Mouse (Mus musculus): ENCODE data around the gene Rack1.
A peak's percentile ranks its signal among the peaks of the same experiment; 100 is the strongest.
"Not testable (repeated sequence)": the region's sequence is repeated elsewhere in the genome, so short reads cannot be mapped to it uniquely, and the experiment has no call there.

Gene Rack1

DNA sequence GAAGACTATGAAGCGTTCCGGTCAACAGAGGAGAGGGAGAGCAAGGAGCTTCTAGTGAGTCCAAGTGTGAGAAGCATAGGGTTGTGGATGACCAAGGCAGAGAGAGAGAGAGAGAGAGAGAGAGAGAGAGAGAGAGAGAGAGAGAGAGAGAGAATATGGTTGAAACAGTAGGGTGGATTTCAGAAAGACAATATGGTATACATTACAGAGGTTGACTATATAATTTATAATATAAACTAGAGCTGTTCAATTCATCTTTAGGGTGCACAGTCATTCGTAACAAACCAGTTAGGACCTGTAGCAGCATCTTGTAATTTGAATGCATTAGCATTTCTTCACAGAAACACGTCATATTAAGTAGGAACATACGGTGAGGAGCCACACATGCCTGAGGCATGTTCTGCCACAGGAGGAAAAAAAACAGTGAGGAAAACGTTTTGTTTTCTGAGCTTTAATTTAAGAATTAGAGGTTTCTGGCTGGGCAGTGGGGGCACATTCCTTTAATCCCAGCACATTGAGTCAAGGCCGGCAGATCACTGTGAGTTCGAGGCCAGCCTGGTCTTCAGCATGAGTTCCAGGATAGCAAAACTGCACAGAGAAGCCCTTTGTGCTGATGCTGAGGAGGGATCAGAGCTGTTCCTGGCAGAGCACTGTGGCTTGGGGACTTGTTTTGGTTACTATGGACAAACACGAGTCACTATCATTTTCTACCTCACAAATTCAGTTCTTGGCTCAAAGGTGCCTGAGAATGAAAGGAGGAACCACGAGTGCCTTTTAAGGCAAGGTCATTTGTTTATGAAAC, 38.9 kb downstream of the Rack1 start:
- DNase-seq (ENCODE audit: low spot score in 2 of 2): no peak

DNA sequence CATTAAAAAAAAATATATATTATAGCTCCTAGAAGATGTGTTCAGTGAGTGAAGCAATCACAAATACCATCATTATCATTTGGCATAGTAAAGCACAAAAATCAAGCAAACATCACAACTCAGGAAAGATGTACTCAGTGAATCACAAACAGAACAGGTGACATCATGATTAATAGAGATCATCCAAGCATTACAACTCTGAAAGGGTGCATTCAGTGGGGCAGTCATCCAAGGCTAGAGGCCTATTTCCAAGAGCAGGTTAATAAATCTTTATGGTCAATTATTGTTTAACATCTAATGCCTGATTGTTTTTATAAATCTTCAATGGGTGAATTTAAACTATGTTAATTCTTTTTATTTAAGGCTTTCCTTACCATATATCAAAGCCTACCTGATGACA, 40.7 kb downstream of the Rack1 start:
- no peak for DNase-seq (ENCODE audit: low spot score in 2 of 2)

GRCm38 (mm10) chr11:48841213-48841612, 41.1 kb downstream of the Rack1 start:
- DNase-seq (ENCODE audit: low spot score in 2 of 2): no peak

- DNase-seq (ENCODE audit: low spot score in 2 of 2): no peak
Measured at GRCm38 (mm10) chr11:48842378-48842792, 42.3 kb downstream of the Rack1 start.

DNA sequence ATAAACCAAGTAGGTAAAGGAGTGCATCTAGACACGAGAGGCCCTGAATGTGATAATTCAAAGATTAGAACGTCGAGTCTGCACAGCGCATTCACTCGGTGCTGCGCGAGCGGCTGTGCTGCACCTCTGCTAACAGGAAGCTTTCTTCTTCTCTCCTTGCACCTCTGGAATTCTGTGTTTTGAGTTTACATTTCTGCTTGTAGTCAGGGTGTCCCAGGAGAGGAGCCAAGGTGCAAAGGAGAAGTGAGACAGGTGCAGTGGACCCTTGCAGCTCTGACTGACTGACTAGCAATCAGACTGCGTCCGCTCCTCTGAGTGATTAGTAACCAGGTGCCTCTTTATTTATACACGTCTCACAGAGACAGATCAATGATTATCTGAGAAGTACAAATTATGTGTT, 43.1 kb downstream of the Rack1 start:
- DNase-seq (ENCODE audit: low spot score in 2 of 2): no peak

DNA sequence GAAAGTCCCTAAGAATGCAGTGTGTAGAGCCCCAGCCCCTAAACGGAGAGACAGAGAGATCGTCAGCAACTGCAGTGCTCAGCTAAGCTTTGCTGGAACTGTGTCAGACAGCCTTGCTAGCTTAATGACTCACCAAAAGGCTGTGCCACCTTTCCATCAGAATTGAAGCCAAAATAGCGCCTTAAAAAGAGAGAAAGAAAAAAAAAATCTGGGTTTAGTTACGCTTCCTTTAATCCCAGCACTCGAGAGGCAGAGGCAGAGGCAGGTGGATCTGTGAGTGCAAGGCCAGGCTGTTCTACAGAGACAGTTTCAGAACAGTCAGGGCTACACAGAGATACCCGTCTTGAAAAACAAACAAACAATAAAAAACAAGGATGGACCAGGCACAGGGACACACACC, 44.2 kb downstream of the Rack1 start:
- DNase-seq (ENCODE audit: low spot score in 2 of 2): no peak

- DNase-seq (ENCODE audit: low spot score in 2 of 2): no peak
Measured at GRCm38 (mm10) chr11:48845244-48845815, 45.2 kb downstream of the Rack1 start.

- DNase-seq (ENCODE audit: low spot score in 2 of 2): not testable (repeated sequence)
Measured at GRCm38 (mm10) chr11:48846362-48846761, 46.2 kb downstream of the Rack1 start.

DNA sequence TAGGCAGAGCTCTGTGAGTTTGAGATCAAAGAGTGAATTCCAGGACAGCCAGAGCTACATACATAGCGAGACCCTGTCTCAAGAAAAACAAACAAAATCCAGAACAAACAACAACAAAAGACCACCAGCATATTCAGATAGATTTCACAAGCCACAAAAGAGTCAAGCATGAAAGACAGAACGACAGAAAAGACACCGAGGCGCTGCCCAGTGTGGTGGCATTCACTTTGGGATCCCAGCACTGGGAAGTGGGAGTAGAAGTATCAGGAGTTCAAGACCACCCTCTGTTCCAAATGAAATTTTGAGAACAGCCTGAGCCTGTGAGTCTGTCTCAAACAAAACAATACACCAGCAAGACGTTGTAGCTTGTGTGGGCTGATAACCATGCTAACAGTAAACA, 46.7 kb downstream of the Rack1 start:
- no peak for DNase-seq (ENCODE audit: low spot score in 2 of 2)

GRCm38 (mm10) chr11:48850240-48850639, 50.1 kb downstream of the Rack1 start:
- no peak for DNase-seq (ENCODE audit: low spot score in 2 of 2)

DNA sequence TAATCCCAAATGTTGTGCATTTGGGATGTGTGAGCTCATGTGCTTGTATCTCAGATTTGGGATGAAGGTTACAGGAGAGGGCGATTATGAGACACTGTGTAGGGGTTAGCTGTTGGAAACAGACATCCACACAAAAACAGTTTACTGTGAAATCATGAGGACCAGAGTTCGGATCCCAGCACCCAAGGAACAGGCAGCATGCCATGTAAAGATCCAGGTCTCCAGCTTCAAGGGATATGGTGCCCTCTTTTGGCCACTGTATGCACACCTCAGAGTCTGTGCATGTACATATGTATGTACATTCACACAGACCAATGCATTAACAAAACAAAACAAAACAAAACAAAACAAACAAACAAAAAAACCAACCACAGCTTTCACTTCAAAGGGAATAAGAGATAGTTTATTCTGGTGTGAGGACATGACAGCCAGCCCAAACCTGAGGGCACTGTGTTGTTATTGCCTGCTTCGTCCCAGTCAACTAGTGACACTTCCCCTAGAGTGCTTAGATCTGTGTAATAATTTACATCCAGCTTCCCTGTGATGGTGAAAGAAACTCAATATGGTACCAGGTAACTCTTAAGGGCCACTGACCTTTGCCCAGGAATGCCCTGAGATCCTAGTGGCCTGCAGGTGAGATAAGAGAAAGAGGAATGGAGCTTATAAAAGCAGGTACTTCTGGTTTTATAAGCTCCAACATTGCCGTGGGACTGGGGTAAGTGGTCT, 51.3 kb downstream of the Rack1 start:
- no peak for DNase-seq (ENCODE audit: low spot score in 2 of 2)

DNA sequence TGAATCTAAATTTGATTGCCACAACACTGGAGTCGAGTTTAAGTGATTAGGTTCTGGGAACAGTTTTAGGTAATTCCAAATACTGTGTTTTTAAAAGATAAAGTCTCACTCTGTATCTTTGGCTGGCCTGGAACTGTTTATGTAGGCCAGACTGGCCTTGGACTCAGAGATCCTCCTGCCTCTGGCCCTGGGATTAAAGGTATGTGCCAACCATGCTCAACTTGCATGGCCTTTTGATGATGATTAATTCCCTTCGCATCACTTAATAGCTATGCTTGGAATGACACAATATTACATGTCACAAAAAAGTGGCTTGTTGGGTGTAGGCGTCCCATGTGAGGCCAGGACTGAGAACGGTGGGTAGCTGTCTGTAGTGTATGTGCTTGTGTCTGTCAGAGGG, 52.1 kb downstream of the Rack1 start:
- no peak for DNase-seq (ENCODE audit: low spot score in 2 of 2)

DNA sequence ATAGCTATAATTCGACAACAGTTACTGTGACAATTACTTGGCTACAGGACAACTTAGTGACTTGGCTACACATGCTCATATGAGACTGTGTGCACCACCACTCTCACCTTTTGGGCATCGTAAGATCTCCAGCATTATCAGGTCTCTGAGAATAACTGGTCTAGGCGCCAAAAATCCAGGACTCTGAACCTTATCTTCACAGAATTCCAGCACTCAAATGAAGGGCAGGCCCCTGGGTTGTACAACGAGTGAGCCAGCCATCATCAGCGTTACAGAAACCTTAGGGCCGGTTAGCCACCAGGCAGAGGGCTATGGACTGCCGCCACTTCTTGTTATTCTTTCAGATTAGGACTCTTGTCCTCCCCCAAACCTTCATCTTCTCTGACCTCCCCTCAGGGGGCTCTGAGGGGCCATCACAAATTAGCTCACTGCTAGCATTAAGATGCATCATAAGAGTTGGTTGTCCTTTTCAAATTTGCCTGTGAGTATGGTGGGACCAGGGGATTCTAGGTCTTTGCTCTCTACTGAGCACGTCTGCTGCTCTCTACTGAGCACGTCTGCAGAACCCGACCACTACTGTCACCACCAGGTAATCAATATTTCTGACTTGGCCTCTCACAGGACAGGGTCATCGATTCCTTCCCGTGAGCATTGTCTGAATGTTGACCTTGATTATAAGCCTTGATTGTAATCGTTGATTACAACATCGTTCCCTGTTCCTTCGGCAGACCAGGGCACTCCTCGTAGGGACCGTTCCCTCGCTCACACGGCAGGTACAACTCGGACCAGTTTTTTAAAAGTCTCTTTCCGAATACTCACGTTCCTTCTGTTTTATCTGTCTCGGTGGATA, 52.7 kb downstream of the Rack1 start:
- DNase-seq (ENCODE audit: low spot score in 2 of 2): no peak

- peak; percentile 98 to 99 for DNase-seq (ENCODE audit: low spot score in 2 of 2)
Measured at GRCm38 (mm10) chr11:48853474-48854180, 53.5 kb downstream of the Rack1 start.

Data from right cerebral cortex, adult 2 months (tissue).